Mouse (Mus musculus) MEL (cell line): ENCODE data around the gene H2-Eb2.

Source experiments
- CHD2 ChIP-seq: IDR thresholded peaks from 2 replicates; pipeline ENCODE4 v1.6.1; 2011; ENCODE audit warnings: low read length, improper control_type of control experiment
- CTCF ChIP-seq, 3 experiments: IDR thresholded peaks in 2 of 3; conservative IDR thresholded peaks in 1 of 3; 2 replicates each; pipeline ENCODE4 v1.5.1; 2011 to 2012; ENCODE audit warnings: low read length in 3 of 3, low read depth in 2 of 3, mild to moderate bottlenecking in 2 of 3, improper control_type of control experiment in 1 of 3, inconsistent platforms in 1 of 3, mixed read lengths in 1 of 3, moderate library complexity in 1 of 3; ENCODE audit not compliant: control insufficient read depth in 1 of 3, insufficient read depth in 1 of 3, poor library complexity in 1 of 3, severe bottlenecking in 1 of 3
- E2F4 ChIP-seq: IDR thresholded peaks from 2 replicates; pipeline ENCODE4 v1.6.1; 2011; ENCODE audit warnings: low read depth, low read length, improper control_type of control experiment, borderline replicate concordance
- EP300 ChIP-seq, 2 experiments: IDR thresholded peaks; 2 replicates each; pipeline ENCODE4 v1.6.1; 2011; ENCODE audit warnings: improper control_type of control experiment in 2 of 2, low read length in 2 of 2, low read depth in 1 of 2, mild to moderate bottlenecking in 1 of 2
- GABPA ChIP-seq: IDR thresholded peaks from 2 replicates; pipeline ENCODE4 v1.6.1; 2012; ENCODE audit warnings: low read depth, mild to moderate bottlenecking, inconsistent platforms, low read length, improper control_type of control experiment, moderate library complexity
- JUND ChIP-seq: IDR thresholded peaks from 2 replicates; pipeline ENCODE4 v1.6.1; 2011; ENCODE audit warnings: low read depth, mild to moderate bottlenecking, improper control_type of control experiment, low read length
- MAZ ChIP-seq: IDR thresholded peaks from 2 replicates; pipeline ENCODE4 v1.6.1; 2012; ENCODE audit warnings: low read depth, mild to moderate bottlenecking, inconsistent platforms, low read length, improper control_type of control experiment
- MEF2A ChIP-seq: IDR thresholded peaks from 2 replicates; pipeline ENCODE4 v1.6.1; 2014; ENCODE audit warnings: low read depth, mild to moderate bottlenecking, inconsistent platforms, low read length, improper control_type of control experiment; ENCODE audit not compliant: poor library complexity, insufficient replicate concordance, severe bottlenecking; ENCODE audit errors: extremely low read depth
- MXI1 ChIP-seq: IDR thresholded peaks from 2 replicates; pipeline ENCODE4 v1.6.1; 2011; ENCODE audit warnings: mild to moderate bottlenecking, low read depth, low read length, improper control_type of control experiment
- POLR2A ChIP-seq, 2 experiments: IDR thresholded peaks; 2 replicates each; pipeline ENCODE4 v1.6.1; 2011 to 2012; ENCODE audit warnings: low read length in 2 of 2, mild to moderate bottlenecking in 2 of 2, control low read depth in 1 of 2, improper control_type of control experiment in 1 of 2, low read depth in 1 of 2, moderate library complexity in 1 of 2; ENCODE audit not compliant: control insufficient read depth in 1 of 2, insufficient read depth in 1 of 2, poor library complexity in 1 of 2
- RCOR1 ChIP-seq: IDR thresholded peaks from 2 replicates; pipeline ENCODE4 v1.6.1; 2012; ENCODE audit warnings: low read depth, mild to moderate bottlenecking, inconsistent platforms, low read length, improper control_type of control experiment
- USF1 ChIP-seq: IDR thresholded peaks from 2 replicates; pipeline ENCODE4 v1.6.1; 2014; ENCODE audit warnings: low read depth, mild to moderate bottlenecking, inconsistent platforms, low read length, improper control_type of control experiment, moderate library complexity
- ZNF384 ChIP-seq: IDR thresholded peaks from 2 replicates; pipeline ENCODE4 v1.6.1; 2012; ENCODE audit warnings: low read depth, mild to moderate bottlenecking, inconsistent platforms, low read length, improper control_type of control experiment

- TF ChIP-seq MEF2A (no peak), MAZ (no peak), ZNF384 (no peak), USF1 (no peak), POLR2A (IDR thresholded peaks at IDR 0.05; ENCODE audit: control insufficient read depth in 1 of 2, insufficient read depth in 1 of 2, low read depth in 1 of 2, low read length in 2 of 2, poor library complexity in 1 of 2) (no peak), RCOR1 (no peak), CHD2 (no peak), CTCF (IDR thresholded peaks at IDR 0.05 in 2 of 3, conservative IDR thresholded peaks at IDR 0.05 in 1 of 3; ENCODE audit: control insufficient read depth in 1 of 3, insufficient read depth in 1 of 3, low read depth in 2 of 3, low read length in 3 of 3, poor library complexity in 1 of 3, severe bottlenecking in 1 of 3) (no peak), EP300 (IDR thresholded peaks at IDR 0.05; ENCODE audit: low read depth in 1 of 2, low read length in 2 of 2) (no peak), JUND (no peak), MXI1 (no peak), GABPA (no peak), E2F4 (no peak)
Measured at GRCm38 (mm10) chr17:34281836-34282235, 43.6 kb upstream of the H2-Eb2 start.
